ENCODE assay signal across 8 mouse cellular contexts in the genomic region with DNA sequence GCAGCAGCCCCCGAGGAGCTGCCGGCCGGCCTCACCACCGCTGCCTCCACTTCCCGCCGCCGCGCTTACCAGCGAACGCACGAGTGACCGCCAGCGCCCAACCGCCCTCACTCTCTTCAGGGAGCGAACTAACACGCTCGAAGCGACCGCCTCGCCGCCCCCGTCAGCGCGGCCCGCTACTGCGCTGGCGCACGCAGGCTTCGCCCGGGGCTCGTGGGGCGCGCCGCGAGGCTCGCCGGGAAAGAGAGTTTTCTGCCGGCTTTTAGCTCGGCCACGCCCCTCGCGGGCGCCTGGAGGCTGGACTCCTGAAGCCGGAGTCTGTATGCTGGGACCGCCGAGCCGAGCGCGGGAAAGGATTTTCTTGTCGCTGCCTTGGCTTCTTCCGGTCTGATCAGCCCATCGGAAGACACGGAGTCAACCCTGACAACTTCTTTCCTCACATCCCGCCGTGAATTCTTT. TPM values are rescaled to one million over a fixed set of nuclear protein-coding genes. Genes with fewer than 3 reads are reported as not detected.
DNase-seq lines count a peak whose midpoint lies in the region; ATAC-seq and TF ChIP-seq lines count a peak whose summit lies in the region.

Tex30 (minus strand) TSS at position 183 of the 459 bp plus-strand sequence.

- H3K9ac ChIP-seq in embryonic facial prominence, embryonic 15.5 days = peak within 1 kb of the TSS; percentile 89
- H3K9ac ChIP-seq in limb, embryonic 14.5 days (ENCODE audit: low read depth, low read length, severe bottlenecking) = peak within 1 kb of the TSS; percentile 82
- peak within 1 kb of the TSS; percentile 68 for H3K9ac ChIP-seq in midbrain, postnatal 0 days (replicated peaks; ENCODE audit: low read length, poor library complexity, severe bottlenecking)

- H3K27ac ChIP-seq in bone marrow, adult 2 months (ENCODE audit: control insufficient read depth, insufficient read depth, low read depth, low read length, poor library complexity) = peak within 1 kb of the TSS; percentile 99
- peak within 1 kb of the TSS; percentile 89 for H3K27ac ChIP-seq in embryonic facial prominence, embryonic 15.5 days (replicated peaks)
- H3K27ac ChIP-seq in limb, embryonic 14.5 days (replicated peaks; ENCODE audit: low read depth, low read length) = peak within 1 kb of the TSS; percentile 87
- peak within 1 kb of the TSS; percentile 62; the same call in 1 of the 2 replicates for H3K27ac ChIP-seq in midbrain, postnatal 0 days (ENCODE audit: low read depth, low read length)

- H3K4me3 ChIP-seq in bone marrow, adult 2 months (replicated peaks; ENCODE audit: control insufficient read depth, low read depth, low read length) = peak within 1 kb of the TSS; percentile 93
- peak within 1 kb of the TSS; percentile 97 for H3K4me3 ChIP-seq in embryonic facial prominence, embryonic 15.5 days (replicated peaks)
- H3K4me3 ChIP-seq in limb, embryonic 14.5 days (replicated peaks; ENCODE audit: low read length) = peak within 1 kb of the TSS; percentile 86
- peak within 1 kb of the TSS; percentile 85 for H3K4me3 ChIP-seq in midbrain, postnatal 0 days (ENCODE audit: low read depth, low read length)

- peak within 1 kb of the TSS; percentile 70 for H3K4me2 ChIP-seq in embryonic facial prominence, embryonic 15.5 days (replicated peaks)
- H3K4me2 ChIP-seq in limb, embryonic 14.5 days (replicated peaks; ENCODE audit: low read depth, low read length, severe bottlenecking) = peak within 1 kb of the TSS; percentile 54
- H3K4me2 ChIP-seq in midbrain, postnatal 0 days (ENCODE audit: low read depth, low read length, poor library complexity, severe bottlenecking) = peak within 1 kb of the TSS; percentile 71

- TF ChIP-seq POLR2A in bone marrow, adult 2 months (IDR thresholded peaks at IDR 0.05; ENCODE audit: borderline replicate concordance, control insufficient read depth, low read depth, low read length) = peak; percentile 92
- TF ChIP-seq POLR2A in limb, embryonic 14.5 days (IDR thresholded peaks at IDR 0.05; ENCODE audit: borderline replicate concordance, extremely low read depth, insufficient read depth, insufficient read length) = peak; percentile 48; the same call in 1 of the 2 replicates

- H3K27me3 ChIP-seq in embryonic facial prominence, embryonic 15.5 days = no peaks in the 10 kb centered on the region
- H3K27me3 ChIP-seq in limb, embryonic 14.5 days (ENCODE audit: control insufficient read depth, insufficient read depth, low read length) = no peaks in the 10 kb centered on the region
- H3K27me3 ChIP-seq in midbrain, postnatal 0 days (ENCODE audit: insufficient read depth, low read length) = no peaks in the 10 kb centered on the region

- no peak for TF ChIP-seq CTCF in bone marrow, adult 2 months (IDR thresholded peaks at IDR 0.05; ENCODE audit: control insufficient read depth, insufficient read depth, low read length)
- 0 out of 2 replicates have a peak, but pooled peaks have one; percentile 10 for TF ChIP-seq CTCF in midbrain, postnatal 0 days (IDR thresholded peaks at IDR 0.05)

- WGBS in bone marrow, adult 2 months = under 1% methylated on average over 55 of the region's 55 CpGs
- WGBS in embryonic facial prominence, embryonic 15.5 days = under 1% methylated on average over 55 of the region's 55 CpGs
- WGBS in limb, embryonic 14.5 days = 0% methylated on average over 47 of the region's 55 CpGs
- WGBS in midbrain, postnatal 0 days = under 1% methylated on average over 55 of the region's 55 CpGs

- peaks cover 16% of the 10 kb centered on the region for H3K36me3 ChIP-seq in embryonic facial prominence, embryonic 15.5 days
- H3K36me3 ChIP-seq in limb, embryonic 14.5 days (ENCODE audit: control insufficient read depth, insufficient read depth, low read length) = peaks cover 23% of the 10 kb centered on the region
- H3K36me3 ChIP-seq in midbrain, postnatal 0 days (ENCODE audit: insufficient read depth, low read length) = no peaks in the 10 kb centered on the region

- peak; percentile 93 for DNase-seq in 416B (ENCODE audit: low read depth)
- DNase-seq in heart, adult 8-10 months (ENCODE audit: low spot score) = peak; percentile 92
- peak; percentile 94 for DNase-seq in kidney, adult 9 months
- peak; percentile 98 for DNase-seq in limb, embryonic 14.5 days (ENCODE audit: low spot score)
- peak; percentile 98 for DNase-seq in midbrain, postnatal 0 days (ENCODE audit: low spot score)
- DNase-seq in spleen, postnatal 14 days (ENCODE audit: low spot score in 2 of 2) = peak; percentile 86 to 88

- H3K4me1 ChIP-seq in bone marrow, adult 2 months (ENCODE audit: control insufficient read depth, insufficient read depth, low read length) = no peaks in the 10 kb centered on the region; the same call in 1 of the 2 replicates
- H3K4me1 ChIP-seq in embryonic facial prominence, embryonic 15.5 days = peaks cover 9% of the 10 kb centered on the region
- H3K4me1 ChIP-seq in limb, embryonic 14.5 days (ENCODE audit: control insufficient read depth, insufficient read depth, low read length) = peaks cover 3% of the 10 kb centered on the region; the same call in 1 of the 2 replicates
- no peaks in the 10 kb centered on the region; the same call in 1 of the 2 replicates for H3K4me1 ChIP-seq in midbrain, postnatal 0 days (ENCODE audit: insufficient read depth, low read length)

- ATAC-seq in embryonic facial prominence, embryonic 15.5 days (ENCODE audit: insufficient number of reproducible peaks, low FRiP score, low TSS enrichment, low read depth) = peak; percentile 97
- ATAC-seq in limb, embryonic 14.5 days (ENCODE audit: low FRiP score, low read depth) = peak; percentile 98
- peak; percentile 98 for ATAC-seq in midbrain, postnatal 0 days (ENCODE audit: low FRiP score)

- H3K9me3 ChIP-seq in embryonic facial prominence, embryonic 15.5 days (replicated peaks) = no peaks in the 10 kb centered on the region
- no peaks in the 10 kb centered on the region for H3K9me3 ChIP-seq in limb, embryonic 14.5 days (ENCODE audit: control insufficient read depth, low read length)
- H3K9me3 ChIP-seq in midbrain, postnatal 0 days (ENCODE audit: low read length) = no peaks in the 10 kb centered on the region

RNA-seq across cellular contexts. Expression of gene Tex30, which starts in this region (rescaled TPM):
- 5.6 and 39.5 TPM in 2 replicates for polyA plus RNA-seq in bone marrow, adult 2 months (2011; ENCODE audit: insufficient read depth, insufficient read length, low replicate concordance, missing spikeins)
- polyA plus RNA-seq in embryonic facial prominence, embryonic 15.5 days (2015; fragmentation: Nextera tagmentation; extraction: Ambion mirVana) = 59.3 and 66.1 TPM in 2 replicates
- 10 to 100 TPM in 1 of 4 experiments, 1 to 10 TPM in 3; 6.2 to 10.1 (median 6.9) TPM for total RNA-seq in heart, adult 8-10 months (2022)
- 29.8 and 31.5 TPM in 2 replicates for polyA plus RNA-seq in limb, embryonic 14.5 days (2012; rRNA removed)
- 71.7 and 73.2 TPM in 2 replicates for polyA plus RNA-seq in limb, embryonic 14.5 days (2014; fragmentation: Nextera tagmentation; extraction: Ambion mirVana)
- 8.4 and 16.8 TPM in 2 replicates for total RNA-seq in midbrain, postnatal 0 days (2014; rRNA removed)
- polyA plus RNA-seq in midbrain, postnatal 0 days (2015; fragmentation: Nextera tagmentation; extraction: Ambion mirVana) = 30.4 and 37.2 TPM in 2 replicates

Comparison
In these comparisons a context has a peak if more than half of its experiments do, and no peak if none do; other contexts are left out.
1. Peak in every context shown above with its lines: DNase-seq, ATAC-seq, H3K4me3 ChIP-seq and H3K27ac ChIP-seq.